Mouse (Mus musculus) forebrain, embryonic 16.5 days (tissue): ENCODE results near the gene Heyl. TPM values are rescaled to one million over a fixed set of nuclear protein-coding genes. Genes with fewer than 3 reads are reported as not detected.

Experiments
- ATAC-seq: fragments of 200-750 bp; cut with Nextera tagmentation; 2 replicates; pipeline ENCODE4 v1.8.0; 2017; ENCODE audit warnings: mild to moderate bottlenecking, moderate library complexity
- H3K27ac ChIP-seq: fragments of 300-500 bp; sonication (generic); 2 replicates; pipeline ENCODE4 v1.5.1; 2014; ENCODE audit warnings: low read length, control low read depth
- H3K27me3 ChIP-seq: fragments of 300-500 bp; sonication (generic); replicated peaks from 2 replicates; pipeline ENCODE4 v1.6.1; 2014; ENCODE audit warnings: low read length; ENCODE audit not compliant: control insufficient read depth, insufficient read depth
- H3K36me3 ChIP-seq: fragments of 300-500 bp; sonication (generic); 2 replicates; pipeline ENCODE4 v1.6.1; 2014; ENCODE audit not compliant: control insufficient read depth, insufficient read depth
- H3K4me1 ChIP-seq: fragments of 300-500 bp; sonication (generic); replicated peaks from 2 replicates; pipeline ENCODE4 v1.6.1; 2014; ENCODE audit warnings: low read length; ENCODE audit not compliant: control insufficient read depth, insufficient read depth
- H3K4me2 ChIP-seq: fragments of 300-500 bp; sonication (generic); 2 replicates; pipeline ENCODE4 v1.6.1; 2014; ENCODE audit warnings: mild to moderate bottlenecking, low read length, control low read depth
- H3K4me3 ChIP-seq: fragments of 300-500 bp; sonication (generic); replicated peaks from 2 replicates; pipeline ENCODE4 v1.5.1; 2014; ENCODE audit warnings: mild to moderate bottlenecking, low read length, control low read depth
- H3K9ac ChIP-seq: fragments of 300-500 bp; sonication (generic); replicated peaks from 2 replicates; pipeline ENCODE4 v1.6.1; 2014; ENCODE audit warnings: low read depth, low read length, control low read depth
- H3K9me3 ChIP-seq: fragments of 300-500 bp; sonication (generic); 2 replicates; pipeline ENCODE4 v1.6.1; 2016; ENCODE audit warnings: low read length; ENCODE audit not compliant: control insufficient read depth
- WGBS: fragments of 180-500 bp; shearing (Covaris S2); extraction: QIAGEN DNeasy Blood & Tissue Kit; methylation state at CpG from one replicate; pipeline ENCODE4 v1.1.7; 2014; 5-methylcytosine and 5-hydroxymethylcytosine counted together
- polyA plus RNA-seq: library from polyadenylated mRNA; unstranded; fragments of >200 nt; fragmentation: Nextera tagmentation; extraction: Ambion mirVana; gene quantifications from 2 replicates; pipeline ENCODE4 v1.2.1, GENCODE M21; 2015

Gene Heyl
- polyA plus RNA-seq, 1 experiment from 2014 or later: 4.5 TPM

- no peak for ATAC-seq
- Histone ChIP-seq H3K27ac (no peak overlapping the region), H3K27me3 (no peaks in the 10 kb centered on the region), H3K9me3 (no peaks in the 10 kb centered on the region), H3K9ac (no peak overlapping the region), H3K4me3 (no peak overlapping the region), H3K36me3 (no peaks in the 10 kb centered on the region), H3K4me2 (no peak overlapping the region), H3K4me1 (no peaks in the 10 kb centered on the region)
- WGBS: 79% methylated on average over 10 of the region's 10 CpGs
Observed at GRCm38 (mm10) chr4:123225718-123226403, 7.5 kb upstream of the Heyl start.

GRCm38 (mm10) chr4:123227707-123228106, 5.6 kb upstream of the Heyl start:
- 53% methylated on average over 4 of the region's 4 CpGs for WGBS
- H3K9ac ChIP-seq: no peak overlapping the region
- peaks cover 7% of the 10 kb centered on the region for H3K27me3 ChIP-seq
- H3K4me3 ChIP-seq: no peak overlapping the region
- no peaks in the 10 kb centered on the region for H3K9me3 ChIP-seq
- no peaks in the 10 kb centered on the region for H3K36me3 ChIP-seq
- H3K4me1 ChIP-seq: no peaks in the 10 kb centered on the region
- H3K27ac ChIP-seq: no peak overlapping the region
- ATAC-seq: no peak
- H3K4me2 ChIP-seq: no peak overlapping the region

- Histone ChIP-seq H3K4me2 (no peak overlapping the region), H3K4me1 (peaks cover under 1% of the 10 kb centered on the region; the same call in 1 of the 2 replicates), H3K36me3 (no peaks in the 10 kb centered on the region), H3K9me3 (no peaks in the 10 kb centered on the region), H3K9ac (no peak overlapping the region), H3K4me3 (no peak overlapping the region), H3K27ac (no peak overlapping the region), H3K27me3 (peaks cover 13% of the 10 kb centered on the region)
- ATAC-seq: no peak
- 53% methylated on average over 2 of the region's 2 CpGs for WGBS
Observed at GRCm38 (mm10) chr4:123228270-123228669, 5.1 kb upstream of the Heyl start.

- H3K4me2 ChIP-seq: no peak overlapping the region
- no peak overlapping the region for H3K27ac ChIP-seq
- 85% methylated on average over 11 of the region's 11 CpGs for WGBS
- no peak overlapping the region for H3K4me3 ChIP-seq
- H3K4me1 ChIP-seq: peaks cover 7% of the 10 kb centered on the region
- no peak overlapping the region for H3K9ac ChIP-seq
- no peak for ATAC-seq
- H3K36me3 ChIP-seq: no peaks in the 10 kb centered on the region
- H3K27me3 ChIP-seq: peaks cover 17% of the 10 kb centered on the region
- H3K9me3 ChIP-seq: no peaks in the 10 kb centered on the region
Observed at GRCm38 (mm10) chr4:123229166-123229565, 4.2 kb upstream of the Heyl start.

GRCm38 (mm10) chr4:123232841-123233240, 515 bp upstream of the Heyl start:
- ATAC-seq: no peak
- no peak overlapping the region for H3K9ac ChIP-seq
- no peak overlapping the region for H3K27ac ChIP-seq
- no peaks in the 10 kb centered on the region for H3K36me3 ChIP-seq
- peaks cover 28% of the 10 kb centered on the region for H3K27me3 ChIP-seq
- WGBS: 71% methylated on average over 3 of the region's 3 CpGs
- no peaks in the 10 kb centered on the region for H3K9me3 ChIP-seq
- H3K4me1 ChIP-seq: peaks cover 7% of the 10 kb centered on the region
- H3K4me3 ChIP-seq: no peak overlapping the region
- H3K4me2 ChIP-seq: no peak overlapping the region

- H3K4me2 ChIP-seq: no peak overlapping the region
Observed at GRCm38 (mm10) chr4:123235835-123236430, 2.6 kb downstream of the Heyl start.

DNA sequence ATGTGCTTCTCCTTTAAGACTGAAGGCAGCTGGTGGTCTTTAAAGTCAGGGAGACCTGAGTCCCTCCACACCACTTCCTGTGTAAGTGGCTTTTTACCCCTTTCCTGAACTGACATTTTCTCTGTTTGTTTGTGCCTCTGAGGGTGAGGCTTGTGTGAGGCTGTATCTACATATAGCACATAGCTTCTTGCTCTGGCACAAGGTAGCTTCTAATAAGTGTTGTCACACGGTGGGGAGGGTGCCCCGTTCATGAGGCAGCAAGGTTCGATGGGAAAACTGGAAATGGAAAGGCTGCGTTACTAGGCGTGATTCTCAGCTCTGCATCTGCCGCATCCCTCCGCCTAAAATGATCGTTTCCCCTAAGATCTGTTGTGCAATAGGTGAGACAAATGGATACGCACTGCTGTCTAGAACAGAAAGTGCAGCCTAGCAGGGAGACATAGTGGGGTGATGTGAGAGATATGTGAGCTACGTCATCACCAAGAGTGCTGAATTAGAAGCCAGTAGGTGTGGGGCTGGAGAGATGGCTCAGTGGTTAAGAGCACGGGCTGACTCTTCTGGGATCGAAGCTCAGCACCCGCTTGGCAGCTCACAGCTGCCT, 3.2 kb downstream of the Heyl start:
- H3K4me2 ChIP-seq: no peak overlapping the region
- H3K27me3 ChIP-seq: peaks cover 54% of the 10 kb centered on the region
- 85% methylated on average over 13 of the region's 13 CpGs for WGBS
- no peak overlapping the region for H3K27ac ChIP-seq
- peaks cover 12% of the 10 kb centered on the region for H3K4me1 ChIP-seq
- no peak for ATAC-seq
- H3K36me3 ChIP-seq: no peaks in the 10 kb centered on the region
- H3K9me3 ChIP-seq: no peaks in the 10 kb centered on the region
- no peak overlapping the region for H3K4me3 ChIP-seq
- H3K9ac ChIP-seq: no peak overlapping the region

More at GRCm38 (mm10) chr4:123235835-123236430, 2.6 kb downstream of the Heyl start:
- no peaks in the 10 kb centered on the region for H3K36me3 ChIP-seq
- peaks cover 12% of the 10 kb centered on the region for H3K4me1 ChIP-seq
- no peaks in the 10 kb centered on the region for H3K9me3 ChIP-seq
- peaks cover 54% of the 10 kb centered on the region for H3K27me3 ChIP-seq
- no peak for ATAC-seq
- H3K9ac ChIP-seq: no peak overlapping the region
- WGBS: 72% methylated on average over 9 of the region's 9 CpGs
- H3K4me3 ChIP-seq: no peak overlapping the region
- H3K27ac ChIP-seq: no peak overlapping the region

DNA sequence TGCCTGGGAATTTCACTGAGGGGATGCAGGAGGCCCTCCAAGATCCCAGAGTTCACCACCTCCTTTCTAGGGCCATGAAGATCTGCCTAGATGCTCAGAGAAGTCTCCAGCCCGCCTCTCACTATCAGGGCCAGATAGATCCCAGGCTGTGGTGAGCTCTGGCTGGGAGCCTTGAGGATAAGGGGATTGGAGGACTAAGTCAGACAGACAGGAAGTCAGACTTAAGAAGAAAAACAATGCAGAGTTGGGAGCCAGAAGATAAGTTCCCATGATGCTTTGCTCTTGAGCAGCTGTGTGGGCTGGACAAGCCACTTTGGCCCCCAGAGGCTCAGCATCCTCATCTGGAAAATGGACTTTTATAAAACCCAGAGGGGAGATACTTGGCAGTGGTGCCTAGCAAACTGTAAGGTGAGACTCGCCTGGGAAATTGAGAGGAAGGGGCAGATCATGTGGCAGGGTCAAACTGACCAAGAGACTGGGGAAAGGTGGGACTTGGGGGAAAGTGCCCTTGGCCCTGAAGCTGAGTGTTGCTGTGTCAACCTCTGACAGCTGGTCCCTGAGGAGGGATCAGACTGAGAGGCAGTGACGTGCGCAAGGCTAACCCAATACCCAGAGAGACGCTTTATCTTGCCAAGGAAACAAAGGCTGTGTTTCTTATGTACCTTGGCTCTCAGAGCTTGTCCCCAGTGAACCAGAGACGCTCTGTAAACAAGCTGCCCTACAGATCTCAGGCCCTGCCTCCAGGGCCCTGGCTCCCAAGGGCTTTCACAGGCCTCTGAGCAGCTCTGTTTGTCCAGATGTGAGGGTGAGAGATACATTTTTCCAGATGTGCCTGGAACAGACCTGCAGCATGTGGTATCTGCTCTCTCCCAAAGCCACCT, 4.3 kb downstream of the Heyl start:
- Histone ChIP-seq H3K36me3 (no peaks in the 10 kb centered on the region), H3K9ac (no peak overlapping the region), H3K27ac (no peak overlapping the region), H3K27me3 (peaks cover 47% of the 10 kb centered on the region), H3K4me2 (no peak overlapping the region), H3K9me3 (no peaks in the 10 kb centered on the region), H3K4me3 (no peak overlapping the region), H3K4me1 (peaks cover 12% of the 10 kb centered on the region)
- WGBS: 72% methylated on average over 6 of the region's 6 CpGs
- ATAC-seq: no peak
